ENCODE assay signal across 8 mouse cellular contexts in genomic region chr10:18371866-18372265, GRCm38 (mm10). TPM values are rescaled to one million over a fixed set of nuclear protein-coding genes. Genes with fewer than 3 reads are reported as not detected.
DNase-seq lines count a peak whose midpoint lies in the region; ATAC-seq and TF ChIP-seq lines count a peak whose summit lies in the region.

No protein-coding gene starts in this region.

- peaks cover 8% of the 10 kb centered on the region for H3K4me1 ChIP-seq in forebrain, embryonic 15.5 days
- 0 out of 2 replicates have a peak, but pooled peaks cover 5% of the 10 kb centered on the region for H3K4me1 ChIP-seq in liver, embryonic 15.5 days (replicated peaks)
- H3K4me1 ChIP-seq in testis, adult 2 months (ENCODE audit: control insufficient read depth, insufficient read depth, low read length) = peaks cover 9% of the 10 kb centered on the region

- no peak for DNase-seq in layer of hippocampus, adult 2 months (ENCODE audit: low spot score in 2 of 2)
- no peak for DNase-seq in layer of hippocampus, postnatal 36 days
- no peak for DNase-seq in left cerebral cortex, adult 9 months (ENCODE audit: low spot score in 2 of 2)
- no peak for DNase-seq in lung, postnatal 10 days
- DNase-seq in right cerebral cortex, adult 18-20 months = no peak

- H3K9ac ChIP-seq in forebrain, embryonic 15.5 days (replicated peaks) = 0 out of 2 replicates have a peak overlapping the region, but pooled peaks have one; percentile 7
- no peak overlapping the region for H3K9ac ChIP-seq in liver, embryonic 15.5 days

- TF ChIP-seq CTCF in layer of hippocampus, adult 2 months (conservative IDR thresholded peaks at IDR 0.05) = no peak
- TF ChIP-seq CTCF in testis, adult 2 months (IDR thresholded peaks at IDR 0.05; ENCODE audit: control insufficient read depth, insufficient read depth, insufficient replicate concordance, low read depth, low read length) = no peak

- 41% methylated on average over 13 of the region's 13 CpGs for WGBS in forebrain, embryonic 15.5 days
- 57% methylated on average over 13 of the region's 13 CpGs for WGBS in liver, embryonic 15.5 days (ENCODE audit: insufficient replicate concordance)

- peak overlapping the region; percentile 37 for H3K4me2 ChIP-seq in forebrain, embryonic 15.5 days (replicated peaks)
- peak overlapping the region; percentile 39 for H3K4me2 ChIP-seq in liver, embryonic 15.5 days

- no peaks in the 10 kb centered on the region for H3K36me3 ChIP-seq in forebrain, embryonic 15.5 days
- no peaks in the 10 kb centered on the region for H3K36me3 ChIP-seq in liver, embryonic 15.5 days (replicated peaks)
- H3K36me3 ChIP-seq in testis, adult 2 months (ENCODE audit: control insufficient read depth, insufficient read depth, low read length) = no peaks in the 10 kb centered on the region

- peak; percentile 75 for ATAC-seq in forebrain, embryonic 15.5 days (replicated peaks)
- no peak for ATAC-seq in liver, embryonic 15.5 days (ENCODE audit: insufficient read depth)

- TF ChIP-seq POLR2A in testis, adult 2 months (IDR thresholded peaks at IDR 0.05; ENCODE audit: control insufficient read depth, low read depth, low read length) = peak; percentile 28; the same call in 1 of the 2 replicates

- H3K9me3 ChIP-seq in forebrain, embryonic 15.5 days = no peaks in the 10 kb centered on the region
- H3K9me3 ChIP-seq in liver, embryonic 15.5 days (replicated peaks) = no peaks in the 10 kb centered on the region

- peak overlapping the region; percentile 1; the same call in 1 of the 2 replicates for H3K4me3 ChIP-seq in layer of hippocampus, adult 2 months
- peak overlapping the region; percentile 32 for H3K4me3 ChIP-seq in forebrain, embryonic 15.5 days
- H3K4me3 ChIP-seq in liver, embryonic 15.5 days (replicated peaks) = no peak overlapping the region
- H3K4me3 ChIP-seq in testis, adult 2 months (ENCODE audit: control insufficient read depth, low read depth, low read length) = peak overlapping the region; percentile 79

- H3K27me3 ChIP-seq in forebrain, embryonic 15.5 days = no peaks in the 10 kb centered on the region
- no peaks in the 10 kb centered on the region for H3K27me3 ChIP-seq in liver, embryonic 15.5 days
- H3K27me3 ChIP-seq in testis, adult 2 months (ENCODE audit: control insufficient read depth, insufficient read depth, low read length) = no peaks in the 10 kb centered on the region

- H3K27ac ChIP-seq in layer of hippocampus, adult 2 months = peak overlapping the region; percentile 4; the same call in 1 of the 2 replicates
- H3K27ac ChIP-seq in forebrain, embryonic 15.5 days (replicated peaks) = no peak overlapping the region
- peak overlapping the region; percentile 69 for H3K27ac ChIP-seq in liver, embryonic 15.5 days (replicated peaks)
- H3K27ac ChIP-seq in testis, adult 2 months (ENCODE audit: control insufficient read depth, insufficient read depth, low read depth, low read length) = peak overlapping the region; percentile 34

RNA-seq across cellular contexts. Expression of gene Nhsl1, which starts 53.1 kb away (rescaled TPM):
- total RNA-seq in layer of hippocampus, adult 2 months (2021) = 10 to 100 TPM; 47.5 to 51.6 TPM
- 10 to 100 TPM; 46.7 to 53.1 TPM for total RNA-seq in layer of hippocampus, postnatal 36 days (2021)
- 16.6 and 17.9 TPM in 2 replicates for polyA plus RNA-seq in forebrain, embryonic 15.5 days (2015; fragmentation: Nextera tagmentation; extraction: Ambion mirVana)
- 0.45 and 0.71 TPM in 2 replicates for polyA plus RNA-seq in liver, embryonic 15.5 days (2015; fragmentation: Nextera tagmentation; extraction: Ambion mirVana)
- 11.7 and 11.9 TPM in 2 replicates for polyA plus RNA-seq in testis, adult 2 months (2012; rRNA removed)
